Mouse (Mus musculus) bone marrow, adult 2 months (tissue): Measurements from ENCODE around the gene Hoxa10.

Experiments used
- CTCF ChIP-seq: fragments of 200-500 bp; IDR thresholded peaks from 2 replicates; pipeline ENCODE4 v1.5.1; 2011; ENCODE audit warnings: low read length, control low read depth; ENCODE audit not compliant: control insufficient read depth, insufficient read depth
- POLR2A ChIP-seq: fragments of 200-500 bp; IDR thresholded peaks from 2 replicates; pipeline ENCODE4 v1.6.1; 2011; ENCODE audit warnings: low read depth, mild to moderate bottlenecking, control low read depth, low read length, borderline replicate concordance; ENCODE audit not compliant: control insufficient read depth

DNA sequence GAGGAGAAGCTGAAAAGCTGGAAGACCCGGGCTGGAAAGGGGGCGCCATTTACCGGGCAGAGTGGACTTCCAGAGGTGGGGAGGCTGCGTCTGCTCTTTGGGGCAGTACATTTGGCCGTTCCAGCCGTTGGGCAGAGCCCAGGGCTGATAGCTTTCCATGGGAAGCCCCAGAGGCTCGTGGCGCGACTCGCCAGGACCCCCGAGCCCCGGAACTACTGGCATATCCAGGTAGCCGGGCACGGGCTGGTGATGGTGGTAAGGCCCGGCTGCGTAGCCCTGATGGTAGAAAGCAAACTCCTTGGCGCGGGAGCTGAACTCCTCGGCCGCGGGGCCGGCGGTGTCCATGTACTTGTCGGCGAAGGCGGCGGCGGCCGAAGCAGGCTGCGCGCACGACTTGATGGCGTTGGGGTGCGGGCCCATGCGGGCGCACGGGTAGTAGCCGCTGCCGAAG, 19.2 kb upstream of the Hoxa10 start:
- TF ChIP-seq CTCF: no peak
- no peak for TF ChIP-seq POLR2A
